Mouse (Mus musculus) lung, postnatal 4 days (tissue): Measurements from ENCODE around the gene Vars.
"Not testable (repeated sequence)": the region's sequence is repeated elsewhere in the genome, so short reads cannot be mapped to it uniquely, and the experiment has no call there.

ENCODE experiments used
- DNase-seq, 2 experiments: peaks; one replicate each; pipeline ENCODE4 v3.0.0; 2021

Gene Vars

DNA sequence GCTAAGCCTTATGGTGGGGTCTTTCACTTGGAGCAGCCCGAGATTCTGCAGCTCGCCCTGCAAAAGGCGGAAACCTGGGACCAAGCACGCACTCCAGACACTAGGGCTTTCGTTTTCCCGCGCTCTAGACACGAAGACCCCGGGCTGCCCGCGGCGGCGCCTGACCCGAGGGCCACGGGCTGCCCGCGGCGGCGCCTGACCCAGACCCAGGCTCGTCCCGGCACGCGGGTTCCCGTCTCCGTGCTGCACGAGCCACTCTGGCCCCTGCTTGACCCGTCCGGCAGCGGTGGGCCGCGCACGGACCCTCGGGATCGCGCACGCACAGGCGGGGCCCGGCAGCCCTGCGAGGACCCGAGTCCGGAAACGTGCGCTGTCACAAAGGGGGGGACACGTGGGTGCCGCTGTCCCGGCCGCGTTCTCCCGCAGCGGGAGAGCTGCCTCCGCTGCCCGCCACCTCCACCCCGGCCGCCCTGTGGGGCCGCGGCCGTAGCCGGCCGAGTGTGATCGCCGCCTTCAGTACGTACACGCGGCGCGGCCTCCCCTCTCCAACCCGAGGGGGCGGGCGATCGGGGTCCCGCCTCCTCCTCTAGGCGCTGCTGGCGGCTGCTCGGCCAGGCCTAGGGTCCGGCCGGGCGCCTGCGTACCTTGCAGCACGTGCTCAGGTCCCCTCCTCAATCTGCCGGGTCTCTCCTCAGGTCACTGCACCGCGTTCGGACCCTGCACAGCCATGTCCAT is at the start of gene Vars:
Vars (plus strand) TSS at position 271 of the 735 bp plus-strand sequence.
- peak; percentile 91 to 94 for DNase-seq

GRCm38 (mm10) chr17:34951636-34952377 is 49.0 kb upstream of the Vars start:
- no peak for DNase-seq

GRCm38 (mm10) chr17:34952378-34953040 is 48.3 kb upstream of the Vars start:
- peak; percentile 81 to 88 for DNase-seq

DNA sequence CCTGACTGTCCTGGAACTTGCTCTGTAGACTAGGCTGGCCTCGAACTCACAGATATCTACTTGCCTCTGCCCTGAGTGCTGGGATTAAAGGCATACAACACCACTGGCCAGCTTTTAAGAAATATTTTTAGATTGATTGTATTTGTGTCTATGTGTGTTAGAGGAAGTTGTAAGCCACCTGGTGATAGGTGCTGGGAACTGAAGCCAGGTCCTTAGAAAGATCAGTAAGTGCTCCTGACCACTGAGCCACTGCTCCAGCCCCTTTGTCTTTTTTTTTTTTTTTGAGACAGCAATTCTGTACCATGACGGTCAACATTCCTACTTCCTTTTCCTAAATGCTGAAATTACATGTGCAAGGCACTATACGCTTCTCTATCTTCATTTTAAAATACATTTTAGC is 47.5 kb upstream of the Vars start:
- no peak for DNase-seq

GRCm38 (mm10) chr17:34953904-34954303 is 46.9 kb upstream of the Vars start:
- no peak for DNase-seq

DNA sequence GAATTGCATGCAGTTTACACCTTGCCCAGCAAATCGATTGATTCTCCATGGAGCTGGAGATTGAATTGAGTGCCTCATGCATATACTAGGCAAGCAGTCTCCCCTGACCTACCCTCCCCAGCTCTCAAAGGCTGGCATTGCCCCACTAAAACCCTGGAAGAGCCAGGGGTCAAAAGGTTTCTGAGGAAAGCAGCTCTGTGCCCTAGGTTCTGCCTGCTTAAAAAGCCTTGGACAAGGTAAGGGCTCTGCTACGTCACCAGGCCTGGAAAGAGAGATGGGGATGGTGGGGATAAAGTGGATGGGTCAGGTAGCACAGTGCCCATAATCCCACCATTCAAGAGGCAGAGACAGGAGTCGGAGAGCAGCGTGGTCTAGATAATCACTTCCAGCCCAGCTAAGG is 46.0 kb upstream of the Vars start:
- DNase-seq: no peak

- no peak for DNase-seq
These were observed 44.9 kb upstream of the Vars start for GRCm38 (mm10) chr17:34955884-34956283.

DNA sequence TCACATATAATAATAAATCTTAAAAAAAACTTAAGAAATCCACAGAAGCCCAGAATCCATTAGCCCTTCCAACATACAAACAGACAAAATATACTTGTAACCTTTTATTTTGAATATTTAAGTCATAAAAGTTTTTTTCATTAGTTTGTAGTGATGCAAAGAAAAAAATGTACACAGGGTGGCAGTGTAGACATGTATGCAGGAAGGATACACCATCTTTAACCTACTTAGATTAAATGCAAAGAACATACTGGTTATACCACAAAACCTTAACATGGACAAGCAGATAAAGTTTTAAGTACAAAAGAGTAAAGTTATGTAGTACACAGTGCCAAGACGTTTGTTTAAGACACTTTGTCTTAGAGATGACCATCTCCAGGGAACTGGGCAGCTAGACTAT is 44.4 kb upstream of the Vars start:
- no peak for DNase-seq

DNA sequence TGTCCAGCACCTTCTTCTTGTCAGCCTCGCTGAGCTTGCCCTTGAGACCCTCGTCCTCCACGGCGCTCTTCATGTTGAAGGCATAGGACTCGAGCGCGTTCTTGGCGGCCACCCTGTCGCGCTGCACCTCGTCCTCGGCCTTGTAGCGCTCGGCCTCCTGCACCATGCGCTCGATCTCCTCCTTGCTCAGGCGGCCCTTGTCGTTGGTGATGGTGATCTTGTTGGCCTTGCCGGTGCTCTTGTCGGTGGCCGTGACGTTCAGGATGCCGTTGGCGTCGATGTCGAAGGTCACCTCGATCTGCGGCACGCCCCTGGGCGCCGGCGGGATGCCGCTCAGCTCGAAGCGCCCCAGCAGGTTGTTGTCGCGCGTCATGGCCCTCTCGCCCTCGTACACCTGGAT is 43.5 kb upstream of the Vars start:
- not testable (repeated sequence) for DNase-seq

- not testable (repeated sequence) for DNase-seq
These were observed 42.8 kb upstream of the Vars start for GRCm38 (mm10) chr17:34957966-34958365.

DNA sequence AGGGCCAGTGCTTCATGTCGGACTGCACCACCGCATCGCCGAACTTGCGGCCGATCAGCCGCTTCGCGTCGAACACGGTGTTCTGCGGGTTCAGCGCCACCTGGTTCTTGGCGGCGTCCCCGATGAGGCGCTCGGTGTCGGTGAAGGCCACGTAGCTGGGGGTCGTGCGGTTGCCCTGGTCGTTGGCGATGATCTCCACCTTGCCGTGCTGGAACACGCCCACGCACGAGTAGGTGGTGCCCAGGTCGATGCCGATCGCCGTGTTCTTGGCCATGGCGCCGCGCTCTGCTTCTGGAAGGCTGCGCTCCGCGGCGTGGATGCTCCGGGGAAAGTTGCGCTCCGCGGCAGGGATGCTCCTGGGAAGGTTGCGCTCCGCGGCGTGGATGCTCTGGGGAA is 42.1 kb upstream of the Vars start:
- not testable (repeated sequence) for DNase-seq

- DNase-seq: peak; percentile 89 to 92
These were observed 41.5 kb upstream of the Vars start, which contains the start of gene Hspa1b for GRCm38 (mm10) chr17:34959130-34959778. Hspa1b (minus strand) TSS chr17:34959238.

GRCm38 (mm10) chr17:34959881-34960515 is 40.8 kb upstream of the Vars start:
- no peak for DNase-seq

DNA sequence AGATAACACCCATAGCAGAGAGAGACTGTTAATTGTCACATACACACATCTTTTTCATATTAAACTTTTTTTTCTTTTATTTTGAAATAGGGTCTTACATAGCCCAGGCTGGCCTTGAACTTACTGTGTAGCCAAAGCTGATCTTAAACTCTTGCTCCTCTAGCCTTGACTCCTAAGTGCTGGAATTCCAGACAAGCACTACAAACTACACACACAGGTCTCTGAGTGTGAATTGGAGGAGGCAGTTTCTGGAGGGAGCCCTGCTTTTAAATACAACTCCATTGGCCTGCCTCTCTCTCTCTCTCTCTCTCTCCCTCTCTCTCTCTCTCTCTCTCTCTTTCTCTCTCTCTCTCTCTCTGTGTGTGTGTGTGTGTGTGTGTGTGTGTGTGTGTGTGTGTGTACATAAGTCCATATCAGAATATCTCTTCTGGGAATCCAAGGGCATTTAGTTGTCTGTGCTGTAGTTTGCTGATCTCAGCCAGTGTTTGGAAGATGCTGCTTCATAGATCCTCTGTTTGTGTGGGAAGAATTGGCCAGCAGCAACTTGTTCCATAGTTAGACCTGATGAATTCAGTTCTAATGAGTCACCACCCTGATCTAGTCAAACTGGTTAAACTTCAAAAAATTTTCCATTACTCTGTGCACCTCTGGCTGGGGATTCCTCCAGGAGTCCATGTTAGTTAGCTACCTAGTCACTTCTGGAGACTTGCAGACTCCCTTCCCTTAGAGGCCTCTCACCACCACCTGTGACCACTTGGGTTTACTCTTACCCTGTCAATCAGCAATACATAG is 39.9 kb upstream of the Vars start:
- DNase-seq: no peak

- no peak for DNase-seq
These were observed 38.7 kb upstream of the Vars start for GRCm38 (mm10) chr17:34962125-34962524.

GRCm38 (mm10) chr17:34962841-34963240 is 37.9 kb upstream of the Vars start:
- no peak for DNase-seq

DNA sequence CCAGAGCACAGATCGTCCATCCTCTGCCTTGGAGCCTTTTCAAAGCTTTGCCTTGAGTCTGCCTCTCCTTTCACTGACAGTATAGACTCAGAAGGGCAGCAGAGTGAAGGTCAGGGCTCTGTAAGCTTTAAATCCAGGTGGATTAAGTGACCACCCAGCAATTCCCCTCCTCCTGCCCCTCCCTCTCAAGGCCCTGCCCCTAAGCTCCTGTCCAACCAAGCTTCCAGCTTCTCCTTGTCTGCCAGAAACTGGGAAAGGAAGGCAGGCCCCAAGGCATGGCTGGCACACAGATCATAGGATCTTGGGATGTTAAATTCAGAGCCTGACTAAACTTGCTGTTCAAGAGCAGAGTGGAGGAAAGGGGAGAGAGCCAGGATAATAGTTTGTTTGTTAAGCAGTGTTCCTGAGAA is 36.1 kb upstream of the Vars start:
- DNase-seq: no peak

DNA sequence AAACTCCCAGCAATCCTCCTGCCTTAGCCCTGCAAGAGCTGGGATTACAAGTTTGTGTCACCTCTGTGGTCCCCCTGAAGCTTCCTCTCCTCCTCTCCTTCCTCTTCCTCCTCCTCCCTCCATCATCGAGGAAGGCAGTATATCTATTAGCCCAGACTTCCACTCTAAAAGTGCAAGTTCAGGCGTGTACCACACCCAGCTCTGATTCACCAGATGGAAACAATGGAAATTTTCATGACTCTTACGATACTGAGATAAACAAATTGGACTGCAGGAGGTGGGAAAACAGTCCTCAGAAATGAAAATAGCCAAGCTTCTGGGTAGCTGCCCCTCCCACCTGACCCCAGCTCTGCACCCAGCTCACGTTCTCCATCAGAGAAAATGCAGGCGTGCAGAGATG is 35.2 kb upstream of the Vars start:
- DNase-seq: no peak

DNA sequence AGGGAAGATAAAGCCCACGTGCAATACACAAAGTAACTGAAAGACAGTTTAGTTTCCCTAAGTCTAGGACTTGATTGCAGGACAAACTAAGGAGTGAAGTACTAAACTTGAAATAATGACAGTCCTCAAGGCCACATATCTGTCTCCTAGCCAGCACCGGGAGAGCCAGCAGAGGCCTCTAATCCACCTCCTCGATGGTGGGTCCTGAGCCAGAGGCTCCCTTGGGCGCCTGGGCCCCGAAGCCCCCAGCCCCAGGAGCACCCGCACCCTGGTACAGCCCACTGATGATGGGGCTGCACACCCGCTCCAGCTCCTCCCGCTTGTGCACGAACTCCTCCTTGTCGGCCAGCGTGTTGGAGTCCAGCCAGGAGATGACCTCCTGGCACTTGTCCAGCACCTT is 31.0 kb upstream of the Vars start, which contains the start of gene Gm20481:
Gm20481 (plus strand) TSS at position 91 of the 400 bp plus-strand sequence.
- not testable (repeated sequence) for DNase-seq

DNA sequence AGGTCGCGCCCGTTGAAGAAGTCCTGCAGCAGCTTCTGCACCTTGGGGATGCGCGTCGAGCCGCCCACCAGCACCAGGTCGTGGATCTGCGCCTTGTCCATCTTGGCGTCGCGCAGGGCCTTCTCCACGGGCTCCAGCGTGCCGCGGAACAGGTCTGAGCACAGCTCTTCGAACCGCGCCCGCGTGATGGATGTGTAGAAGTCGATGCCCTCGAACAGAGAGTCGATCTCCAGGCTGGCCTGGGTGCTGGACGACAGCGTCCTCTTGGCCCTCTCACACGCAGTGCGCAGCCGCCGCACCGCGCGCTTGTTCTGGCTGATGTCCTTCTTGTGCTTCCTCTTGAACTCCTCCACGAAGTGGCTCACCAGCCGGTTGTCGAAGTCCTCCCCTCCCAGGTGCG is 29.9 kb upstream of the Vars start:
- not testable (repeated sequence) for DNase-seq

DNA sequence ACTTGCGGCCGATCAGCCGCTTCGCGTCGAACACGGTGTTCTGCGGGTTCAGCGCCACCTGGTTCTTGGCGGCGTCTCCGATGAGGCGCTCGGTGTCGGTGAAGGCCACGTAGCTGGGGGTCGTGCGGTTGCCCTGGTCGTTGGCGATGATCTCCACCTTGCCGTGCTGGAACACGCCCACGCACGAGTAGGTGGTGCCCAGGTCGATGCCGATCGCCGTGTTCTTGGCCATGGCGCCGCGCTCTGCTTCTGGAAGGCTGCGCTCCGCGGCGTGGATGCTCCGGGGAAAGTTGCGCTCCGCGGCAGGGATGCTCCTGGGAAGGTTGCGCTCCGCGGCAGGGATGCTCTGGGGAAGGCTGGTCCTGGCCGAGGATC is 29.1 kb upstream of the Vars start:
- DNase-seq: not testable (repeated sequence)
